Mouse (Mus musculus): ENCODE data around the gene B4galt3.

GRCm38 (mm10) chr1:171294298-171295062, 24.4 kb downstream of the B4galt3 start, which contains the start of gene Ufc1:
- TF ChIP-seq CTCF (IDR thresholded peaks at IDR 0.05; ENCODE audit: borderline replicate concordance, insufficient read depth, low read length) (no peak), POLR2A (IDR thresholded peaks at IDR 0.05; ENCODE audit: low read depth, low read length) (peak; percentile 51)
